In genomic region chr11:65269851-65270473, GRCm38 (mm10) we compare ENCODE assay signal across 9 mouse cellular contexts. TPM values are rescaled to one million over a fixed set of nuclear protein-coding genes. Genes with fewer than 3 reads are reported as not detected.
A peak's percentile ranks its signal among the peaks of the same experiment; 100 is the strongest.
DNase-seq lines count a peak whose midpoint lies in the region; ATAC-seq and TF ChIP-seq lines count a peak whose summit lies in the region.
"Had no signal": no experiment of that assay in that cellular context is flagged by ENCODE, and none has a peak within 500 bp of the region (broad histone marks: within the 10 kb centered on the region; RNA-seq: fewer than 3 reads in every experiment).

Gene Myocd (minus strand): TSS chr11:65269989.

- H3K27me3 ChIP-seq in forebrain, embryonic 16.5 days (replicated peaks; ENCODE audit: control insufficient read depth, insufficient read depth, low read length) = peaks cover 10% of the 10 kb centered on the region
- peaks cover 11% of the 10 kb centered on the region for H3K27me3 ChIP-seq in hindbrain, embryonic 16.5 days (replicated peaks; ENCODE audit: control insufficient read depth, insufficient read depth, low read length)
- H3K27me3 ChIP-seq in stomach, embryonic 16.5 days (ENCODE audit: control insufficient read depth, insufficient read depth, low read length) = peaks cover 13% of the 10 kb centered on the region; the same call in 1 of the 2 replicates

- peak within 1 kb of the TSS; percentile 58 for H3K4me3 ChIP-seq in gastrocnemius, adult 2 months
- peak within 1 kb of the TSS; percentile 45 for H3K4me3 ChIP-seq in forebrain, embryonic 16.5 days (replicated peaks; ENCODE audit: low read length)
- peak within 1 kb of the TSS; percentile 53 for H3K4me3 ChIP-seq in hindbrain, embryonic 16.5 days (ENCODE audit: low read length)
- peak within 1 kb of the TSS; percentile 58 for H3K4me3 ChIP-seq in stomach, embryonic 16.5 days (replicated peaks; ENCODE audit: low read length)

- H3K27ac ChIP-seq in gastrocnemius, adult 2 months = peak within 1 kb of the TSS; percentile 63
- no peak within 1 kb of the TSS for H3K27ac ChIP-seq in forebrain, embryonic 16.5 days (ENCODE audit: low read length)
- no peak within 1 kb of the TSS for H3K27ac ChIP-seq in hindbrain, embryonic 16.5 days (ENCODE audit: low read depth, low read length)
- peak within 1 kb of the TSS; percentile 58 for H3K27ac ChIP-seq in stomach, embryonic 16.5 days (ENCODE audit: low read length)

- H3K36me3 ChIP-seq in forebrain, embryonic 16.5 days (ENCODE audit: control insufficient read depth, insufficient read depth) = no peaks in the 10 kb centered on the region
- no peaks in the 10 kb centered on the region for H3K36me3 ChIP-seq in hindbrain, embryonic 16.5 days (ENCODE audit: control insufficient read depth, insufficient read depth, low read length)
- H3K36me3 ChIP-seq in stomach, embryonic 16.5 days (ENCODE audit: control insufficient read depth, insufficient read depth, low read length) = no peaks in the 10 kb centered on the region
- H3K36me3 ChIP-seq: G1E had no signal

- H3K9ac ChIP-seq in forebrain, embryonic 16.5 days (replicated peaks; ENCODE audit: low read depth, low read length) = peak within 1 kb of the TSS; percentile 44
- peak within 1 kb of the TSS; percentile 61 for H3K9ac ChIP-seq in hindbrain, embryonic 16.5 days (ENCODE audit: low read depth, low read length)
- H3K9ac ChIP-seq in stomach, embryonic 16.5 days (ENCODE audit: low read length) = peak within 1 kb of the TSS; percentile 69

- TF ChIP-seq CTCF in gastrocnemius, adult 2 months (IDR thresholded peaks at IDR 0.05) = no peak

- peaks cover 14% of the 10 kb centered on the region for H3K4me1 ChIP-seq in forebrain, embryonic 16.5 days (replicated peaks; ENCODE audit: control insufficient read depth, insufficient read depth, low read length)
- H3K4me1 ChIP-seq in hindbrain, embryonic 16.5 days (ENCODE audit: control insufficient read depth, insufficient read depth, low read depth, low read length) = peaks cover 12% of the 10 kb centered on the region
- H3K4me1 ChIP-seq in stomach, embryonic 16.5 days (ENCODE audit: control insufficient read depth, insufficient read depth, low read length) = peaks cover 10% of the 10 kb centered on the region

- intact Hi-C loops in gastrocnemius, adult 2 months (cut with DNase I) = loop anchor here (5.0 kb wide), 1 partner anchor 407 kb away; no protein-coding TSS in a partner anchor
- intact Hi-C loops in gastrocnemius, postnatal 36 days (cut with DNase I) = no loop called here

- H3K4me2 ChIP-seq in forebrain, embryonic 16.5 days (ENCODE audit: low read length) = peak within 1 kb of the TSS; percentile 93
- peak within 1 kb of the TSS; percentile 99 for H3K4me2 ChIP-seq in hindbrain, embryonic 16.5 days (ENCODE audit: low read length)
- H3K4me2 ChIP-seq in stomach, embryonic 16.5 days (ENCODE audit: low read depth, low read length) = peak within 1 kb of the TSS; percentile 69

- peak; percentile 25 for DNase-seq in gastrocnemius, adult 2 months
- no peak for DNase-seq in gastrocnemius, postnatal 36 days
- peak; percentile 37 for DNase-seq in adrenal gland, postnatal 14 days
- DNase-seq in lung, postnatal 4 days = peak; percentile 51 to 78

- WGBS in forebrain, embryonic 16.5 days = under 1% methylated on average over 37 of the region's 37 CpGs
- under 1% methylated on average over 37 of the region's 37 CpGs for WGBS in hindbrain, embryonic 16.5 days
- WGBS in stomach, embryonic 16.5 days = under 1% methylated on average over 37 of the region's 37 CpGs

- ATAC-seq in forebrain, embryonic 16.5 days = peak; percentile 82
- ATAC-seq in hindbrain, embryonic 16.5 days = peak; percentile 71
- peak; percentile 84 for ATAC-seq in stomach, embryonic 16.5 days (ENCODE audit: insufficient read depth, low FRiP score)
- ATAC-seq in erythroblast, adult 5-6 weeks (replicated peaks; ENCODE audit: low FRiP score, poor library complexity, severe bottlenecking) = no peak

- no peaks in the 10 kb centered on the region for H3K9me3 ChIP-seq in forebrain, embryonic 16.5 days (ENCODE audit: control insufficient read depth, low read length)
- no peaks in the 10 kb centered on the region for H3K9me3 ChIP-seq in hindbrain, embryonic 16.5 days (ENCODE audit: control insufficient read depth, low read length)
- no peaks in the 10 kb centered on the region for H3K9me3 ChIP-seq in stomach, embryonic 16.5 days (replicated peaks; ENCODE audit: control insufficient read depth, low read length)

RNA-seq across cellular contexts. Expression of gene Myocd, which starts in this region (rescaled TPM):
- under 1 TPM; 0.61 to 0.70 TPM for total RNA-seq in gastrocnemius, adult 2 months (2021)
- 1 to 10 TPM in 1 of 2 experiments, under 1 TPM in 1; 0.51 to 1.2 TPM for total RNA-seq in gastrocnemius, postnatal 36 days (2021)
- total RNA-seq in adrenal gland, postnatal 14 days (2021) = 1.3 and 1.6 TPM in 2 replicates
- 0.14 and 0.23 TPM in 2 replicates for polyA plus RNA-seq in forebrain, embryonic 16.5 days (2015; fragmentation: Nextera tagmentation; extraction: Ambion mirVana)
- polyA plus RNA-seq in hindbrain, embryonic 16.5 days (2015; fragmentation: Nextera tagmentation; extraction: Ambion mirVana) = 0.52 and 0.94 TPM in 2 replicates
- polyA plus RNA-seq in stomach, embryonic 16.5 days (2015; fragmentation: Nextera tagmentation; extraction: Ambion mirVana) = 41.5 and 44.7 TPM in 2 replicates
- not detected in 2 replicates for total RNA-seq in erythroblast, adult 5-6 weeks (2015; ENCODE audit: low replicate concordance)
- not detected in 2 replicates for total RNA-seq in erythroblast, adult 5-6 weeks (2017; ENCODE audit: low replicate concordance)
- polyA plus RNA-seq: G1E had no signal

Comparison
In these comparisons a context has a peak if more than half of its experiments do, and no peak if none do; other contexts are left out.
1. RNA of gene Myocd (polyA plus RNA-seq): 41.5 to 44.7 TPM in stomach, embryonic 16.5 days; 0.52 to 0.94 TPM in hindbrain, embryonic 16.5 days and 0.14 to 0.23 TPM in forebrain, embryonic 16.5 days; every median in the first group is over 10 times any median in the second.
2. Peak in DNase-seq, H3K4me3 ChIP-seq and H3K27ac ChIP-seq in gastrocnemius, adult 2 months; RNA of the gene not detected or under 1 TPM.
3. Peak in ATAC-seq, H3K4me3 ChIP-seq, H3K9ac ChIP-seq and H3K4me2 ChIP-seq in forebrain, embryonic 16.5 days; RNA of the gene not detected or under 1 TPM.
4. Peak in ATAC-seq, H3K4me3 ChIP-seq, H3K9ac ChIP-seq and H3K4me2 ChIP-seq in hindbrain, embryonic 16.5 days; RNA of the gene not detected or under 1 TPM.
5. DNase-seq: peak in adrenal gland, postnatal 14 days (single experiment) and lung, postnatal 4 days (2 of 2); none in gastrocnemius, postnatal 36 days (0 of 2).
6. Peak in every context shown above with its lines, with median percentiles within 50 percentile points of each other: H3K4me3 ChIP-seq, H3K4me2 ChIP-seq and H3K9ac ChIP-seq.